Mouse (Mus musculus) stomach, postnatal 0 days (tissue): ENCODE results near the gene Olfr186.

Source experiments
- CTCF ChIP-seq: IDR thresholded peaks from 2 replicates; pipeline ENCODE4 v1.5.1; 2016; ENCODE audit warnings: antibody characterized with exemption, low read depth, mild to moderate bottlenecking, moderate library complexity
- EP300 ChIP-seq: optimal IDR thresholded peaks from 2 replicates; pipeline ENCODE3; 2016; ENCODE audit warnings: antibody characterized with exemption

- TF ChIP-seq EP300 (no peak), CTCF (no peak)
These were observed 17.5 kb upstream of the Olfr186 start for GRCm38 (mm10) chr16:59047579-59047978.
